Mouse (Mus musculus) erythroblast, embryonic 14.5 days (primary cell): ENCODE measurements around the gene Gm49721.
"Not testable (repeated sequence)": the region's sequence is repeated elsewhere in the genome, so short reads cannot be mapped to it uniquely, and the experiment has no call there.

Experiments used
- GATA1 ChIP-seq: IDR thresholded peaks from 2 replicates; pipeline ENCODE4 v1.6.1; 2012; ENCODE audit warnings: low read length, inconsistent platforms, mixed read lengths
- TAL1 ChIP-seq: IDR thresholded peaks from 3 replicates; pipeline ENCODE4 v1.6.1; 2012; ENCODE audit warnings: low read length, inconsistent platforms, mixed read lengths

DNA sequence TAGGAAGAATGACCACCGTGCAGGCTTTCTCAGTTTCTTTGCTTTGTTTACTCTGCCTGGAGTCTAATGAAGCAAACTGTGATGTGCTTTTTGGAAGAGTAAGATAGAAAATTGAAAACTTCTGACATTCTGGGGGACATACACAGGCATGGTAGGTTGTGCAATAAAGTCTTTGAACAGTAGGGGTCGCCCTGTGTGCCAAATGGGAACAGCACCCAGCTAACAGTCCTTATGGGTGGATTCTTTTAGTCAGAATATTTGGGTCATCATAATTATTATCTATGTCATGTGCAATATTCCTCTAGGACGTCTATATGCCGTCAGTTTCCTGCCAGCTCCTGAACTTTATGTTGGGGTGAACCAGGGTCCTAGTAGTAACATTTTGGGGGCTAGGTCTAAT, 100.9 kb downstream of the Gm49721 start:
- not testable (repeated sequence) for TF ChIP-seq GATA1, TAL1
